Mouse (Mus musculus) MEL (cell line): Measurements from ENCODE around the gene Nt5dc2. TPM values are rescaled to one million over a fixed set of nuclear protein-coding genes. Genes with fewer than 3 reads are reported as not detected.

Experiments
- DNase-seq: peaks from one replicate; pipeline ENCODE4 v3.0.0; 2011; ENCODE audit warnings: low read depth, low spot score
- H3K27ac ChIP-seq: 2 replicates; pipeline ENCODE4 v1.5.1; 2012; ENCODE audit warnings: low read depth, mild to moderate bottlenecking, control low read depth, low read length, moderate library complexity; ENCODE audit not compliant: control insufficient read depth
- H3K27me3 ChIP-seq, 2 experiments: fragments of 150-350 bp in 1 of 2; sonication (generic) in 1 of 2; 2 replicates each; pipeline ENCODE4 v1.6.1; 2012; ENCODE audit warnings: low read length in 2 of 2, mild to moderate bottlenecking in 2 of 2, improper control_type of control experiment in 1 of 2, moderate library complexity in 1 of 2; ENCODE audit not compliant: insufficient read depth in 2 of 2, control insufficient read depth in 1 of 2
- H3K36me3 ChIP-seq, 2 experiments: 2 replicates each; pipeline ENCODE4 v1.6.1; 2012 to 2014; ENCODE audit warnings: low read length in 2 of 2, improper control_type of control experiment in 1 of 2, inconsistent platforms in 1 of 2, mild to moderate bottlenecking in 1 of 2; ENCODE audit not compliant: insufficient read depth in 2 of 2, control insufficient read depth in 1 of 2
- H3K4me1 ChIP-seq, 2 experiments: fragments of 150-350 bp in 1 of 2; sonication (generic) in 1 of 2; 2 replicates each; pipeline ENCODE4 v1.6.1; 2012; ENCODE audit warnings: low read length in 2 of 2, improper control_type of control experiment in 1 of 2, mild to moderate bottlenecking in 1 of 2; ENCODE audit not compliant: insufficient read depth in 2 of 2, control insufficient read depth in 1 of 2
- H3K4me3 ChIP-seq, 2 experiments: fragments of 150-350 bp in 1 of 2; sonication (generic) in 1 of 2; 2 replicates each; pipeline ENCODE4 v1.5.1; 2012; ENCODE audit warnings: low read depth in 2 of 2, low read length in 2 of 2, mild to moderate bottlenecking in 2 of 2, moderate library complexity in 2 of 2, control low read depth in 1 of 2, improper control_type of control experiment in 1 of 2; ENCODE audit not compliant: control insufficient read depth in 1 of 2, insufficient read depth in 1 of 2
- H3K79me2 ChIP-seq: 2 replicates; pipeline ENCODE4 v1.6.1; 2012; ENCODE audit warnings: mild to moderate bottlenecking, low read length, moderate library complexity; ENCODE audit not compliant: control insufficient read depth, poor library complexity, insufficient read depth
- H3K9ac ChIP-seq: 2 replicates; pipeline ENCODE4 v1.6.1; 2012; ENCODE audit warnings: low read depth, mild to moderate bottlenecking, control low read depth, low read length, moderate library complexity; ENCODE audit not compliant: control insufficient read depth, poor library complexity, severe bottlenecking
- H3K9me3 ChIP-seq: fragments of 150-350 bp; sonication (generic); replicated peaks from 2 replicates; pipeline ENCODE4 v1.6.1; 2012; ENCODE audit warnings: mild to moderate bottlenecking, low read length, improper control_type of control experiment, moderate library complexity; ENCODE audit not compliant: insufficient read depth
- BHLHE40 ChIP-seq: IDR thresholded peaks from 2 replicates; pipeline ENCODE4 v1.6.1; 2012; ENCODE audit warnings: low read depth, mild to moderate bottlenecking, inconsistent platforms, low read length, improper control_type of control experiment, borderline replicate concordance
- CHD1 ChIP-seq: IDR thresholded peaks from 2 replicates; pipeline ENCODE4 v1.6.1; 2012; ENCODE audit warnings: low read depth, mild to moderate bottlenecking, inconsistent platforms, low read length, improper control_type of control experiment
- CHD2 ChIP-seq: IDR thresholded peaks from 2 replicates; pipeline ENCODE4 v1.6.1; 2011; ENCODE audit warnings: low read length, improper control_type of control experiment
- CTCF ChIP-seq, 3 experiments: IDR thresholded peaks in 2 of 3; conservative IDR thresholded peaks in 1 of 3; 2 replicates each; pipeline ENCODE4 v1.5.1; 2011 to 2012; ENCODE audit warnings: low read length in 3 of 3, low read depth in 2 of 3, mild to moderate bottlenecking in 2 of 3, improper control_type of control experiment in 1 of 3, inconsistent platforms in 1 of 3, mixed read lengths in 1 of 3, moderate library complexity in 1 of 3; ENCODE audit not compliant: control insufficient read depth in 1 of 3, insufficient read depth in 1 of 3, poor library complexity in 1 of 3, severe bottlenecking in 1 of 3
- E2F4 ChIP-seq: IDR thresholded peaks from 2 replicates; pipeline ENCODE4 v1.6.1; 2011; ENCODE audit warnings: low read depth, low read length, improper control_type of control experiment, borderline replicate concordance
- EP300 ChIP-seq, 2 experiments: IDR thresholded peaks; 2 replicates each; pipeline ENCODE4 v1.6.1; 2011; ENCODE audit warnings: improper control_type of control experiment in 2 of 2, low read length in 2 of 2, low read depth in 1 of 2, mild to moderate bottlenecking in 1 of 2
- ETS1 ChIP-seq: IDR thresholded peaks from 2 replicates; pipeline ENCODE4 v1.6.1; 2012; ENCODE audit warnings: low read depth, mild to moderate bottlenecking, inconsistent platforms, low read length, improper control_type of control experiment, moderate library complexity
- GABPA ChIP-seq: IDR thresholded peaks from 2 replicates; pipeline ENCODE4 v1.6.1; 2012; ENCODE audit warnings: low read depth, mild to moderate bottlenecking, inconsistent platforms, low read length, improper control_type of control experiment, moderate library complexity
- MAFK ChIP-seq: IDR thresholded peaks from 2 replicates; pipeline ENCODE4 v1.6.1; 2011; ENCODE audit warnings: low read depth, mild to moderate bottlenecking, low read length, improper control_type of control experiment, borderline replicate concordance
- MAZ ChIP-seq: IDR thresholded peaks from 2 replicates; pipeline ENCODE4 v1.6.1; 2012; ENCODE audit warnings: low read depth, mild to moderate bottlenecking, inconsistent platforms, low read length, improper control_type of control experiment
- MEF2A ChIP-seq: IDR thresholded peaks from 2 replicates; pipeline ENCODE4 v1.6.1; 2014; ENCODE audit warnings: low read depth, mild to moderate bottlenecking, inconsistent platforms, low read length, improper control_type of control experiment; ENCODE audit not compliant: poor library complexity, insufficient replicate concordance, severe bottlenecking; ENCODE audit errors: extremely low read depth
- MXI1 ChIP-seq: IDR thresholded peaks from 2 replicates; pipeline ENCODE4 v1.6.1; 2011; ENCODE audit warnings: mild to moderate bottlenecking, low read depth, low read length, improper control_type of control experiment
- MYB ChIP-seq: IDR thresholded peaks from 2 replicates; pipeline ENCODE4 v1.6.1; 2011; ENCODE audit warnings: mild to moderate bottlenecking, low read depth, low read length, improper control_type of control experiment
- MYC ChIP-seq: IDR thresholded peaks from 2 replicates; pipeline ENCODE4 v1.6.1; 2011; ENCODE audit warnings: low read depth, mild to moderate bottlenecking, low read length, improper control_type of control experiment, moderate library complexity
- NELFE ChIP-seq: IDR thresholded peaks from 2 replicates; pipeline ENCODE4 v1.6.1; 2011; ENCODE audit warnings: low read depth, low read length, improper control_type of control experiment
- POLR2AphosphoS5 ChIP-seq: IDR thresholded peaks from 2 replicates; pipeline ENCODE4 v1.6.1; 2012; ENCODE audit warnings: low read depth, borderline replicate concordance, mild to moderate bottlenecking, inconsistent platforms, low read length, moderate library complexity, mixed read lengths
- RCOR1 ChIP-seq: IDR thresholded peaks from 2 replicates; pipeline ENCODE4 v1.6.1; 2012; ENCODE audit warnings: low read depth, mild to moderate bottlenecking, inconsistent platforms, low read length, improper control_type of control experiment
- SMC3 ChIP-seq: IDR thresholded peaks from 2 replicates; pipeline ENCODE4 v1.6.1; 2011; ENCODE audit warnings: low read depth, low read length, improper control_type of control experiment
- TBP ChIP-seq: IDR thresholded peaks from 2 replicates; pipeline ENCODE4 v1.8.0; 2011; ENCODE audit warnings: low read depth, low read length, improper control_type of control experiment
- USF1 ChIP-seq: IDR thresholded peaks from 2 replicates; pipeline ENCODE4 v1.6.1; 2014; ENCODE audit warnings: low read depth, mild to moderate bottlenecking, inconsistent platforms, low read length, improper control_type of control experiment, moderate library complexity
- USF2 ChIP-seq, 2 experiments: IDR thresholded peaks; 2 replicates each; pipeline ENCODE4 v1.6.1; 2011 to 2012; ENCODE audit warnings: improper control_type of control experiment in 2 of 2, low read length in 2 of 2, borderline replicate concordance in 1 of 2, inconsistent platforms in 1 of 2, low read depth in 1 of 2, mild to moderate bottlenecking in 1 of 2; ENCODE audit not compliant: insufficient read depth in 1 of 2
- ZC3H11A ChIP-seq: IDR thresholded peaks from 2 replicates; pipeline ENCODE4 v1.6.1; 2012; ENCODE audit warnings: low read depth, mild to moderate bottlenecking, inconsistent platforms, low read length, improper control_type of control experiment
- ZMIZ1 ChIP-seq: IDR thresholded peaks from 2 replicates; pipeline ENCODE4 v1.6.1; 2012; ENCODE audit warnings: low read depth, mild to moderate bottlenecking, inconsistent platforms, low read length, improper control_type of control experiment, moderate library complexity
- ZNF384 ChIP-seq: IDR thresholded peaks from 2 replicates; pipeline ENCODE4 v1.6.1; 2012; ENCODE audit warnings: low read depth, mild to moderate bottlenecking, inconsistent platforms, low read length, improper control_type of control experiment
- polyA plus RNA-seq, 2 experiments: library from polyadenylated mRNA; stranded (reverse) in 1 of 2; unstranded in 1 of 2; fragments of >175 nt in 1 of 2; fragments of >200 nt in 1 of 2; gene quantifications; 2 replicates each; pipeline versions ENCODE4 v1.2.1 to v1.2.4; 2012; ENCODE audit warnings: low replicate concordance in 2 of 2, low read depth in 1 of 2; ENCODE audit not compliant: insufficient read length in 2 of 2, insufficient read depth in 1 of 2, missing spikeins in 1 of 2
- total RNA-seq: library from RNA; depleted of rRNA; stranded (reverse); fragments of 300-350 nt; gene quantifications from 2 replicates; pipeline ENCODE4 v1.2.3, GENCODE M21; 2012

The Nt5dc2 gene
- total and polyA plus RNA-seq, 3 experiments, result 168 to 349 (median 291) TPM

GRCm38 (mm10) chr14:31184195-31184594 lies 53.3 kb downstream of the Nt5dc2 start:
- no peak overlapping the region for H3K27ac ChIP-seq

GRCm38 (mm10) chr14:31186656-31187055 lies 55.8 kb downstream of the Nt5dc2 start:
- no peaks in the 10 kb centered on the region for H3K4me1 ChIP-seq
- H3K79me2 ChIP-seq, result no peaks in the 10 kb centered on the region
- H3K4me3 ChIP-seq, result no peak overlapping the region
- peaks cover 0 to 30% of the 10 kb centered on the region in 2 experiments; a peak in 2 of 4 replicates for H3K36me3 ChIP-seq
- no peak overlapping the region for H3K9ac ChIP-seq
- TF ChIP-seq TBP, result no peak
- no peak for TF ChIP-seq MAZ
- no peak for TF ChIP-seq CHD1
- no peak for TF ChIP-seq GABPA
- no peak for TF ChIP-seq ZMIZ1
- TF ChIP-seq BHLHE40, result no peak
- TF ChIP-seq ZC3H11A, result no peak
- TF ChIP-seq USF2 (IDR thresholded peaks at IDR 0.05; ENCODE audit: borderline replicate concordance in 1 of 2, insufficient read depth in 1 of 2, low read depth in 1 of 2, low read length in 2 of 2), result no peak
- TF ChIP-seq SMC3, result no peak
- no peak for TF ChIP-seq EP300 (IDR thresholded peaks at IDR 0.05; ENCODE audit: low read depth in 1 of 2, low read length in 2 of 2)
- no peak for TF ChIP-seq CTCF (IDR thresholded peaks at IDR 0.05 in 2 of 3, conservative IDR thresholded peaks at IDR 0.05 in 1 of 3; ENCODE audit: control insufficient read depth in 1 of 3, insufficient read depth in 1 of 3, low read depth in 2 of 3, low read length in 3 of 3, poor library complexity in 1 of 3, severe bottlenecking in 1 of 3)
- no peak for TF ChIP-seq RCOR1
- TF ChIP-seq USF1, result no peak
- TF ChIP-seq MXI1, result no peak
- TF ChIP-seq POLR2AphosphoS5, result no peak
- TF ChIP-seq ZNF384, result no peak
- no peak for TF ChIP-seq ETS1
- no peak for DNase-seq
- no peaks in the 10 kb centered on the region for H3K9me3 ChIP-seq
- H3K27ac ChIP-seq, result no peak overlapping the region
- no peaks in the 10 kb centered on the region for H3K27me3 ChIP-seq

More at GRCm38 (mm10) chr14:31184195-31184594, 53.3 kb downstream of the Nt5dc2 start:
- H3K9me3 ChIP-seq, result no peaks in the 10 kb centered on the region
- no peaks in the 10 kb centered on the region for H3K79me2 ChIP-seq
- H3K27me3 ChIP-seq, result no peaks in the 10 kb centered on the region
- TF ChIP-seq BHLHE40 (no peak), CHD2 (no peak), MAZ (no peak), ZNF384 (no peak), E2F4 (no peak), GABPA (no peak), MEF2A (no peak), USF1 (no peak), RCOR1 (no peak), MYB (no peak), MAFK (no peak), NELFE (no peak), MYC (no peak), POLR2AphosphoS5 (no peak), SMC3 (no peak)
- TF ChIP-seq, all 39 proteins: peak for 0
- Histone ChIP-seq H3K4me1 (no peaks in the 10 kb centered on the region), H3K4me3 (no peak overlapping the region), H3K9ac (no peak overlapping the region), H3K36me3 (peaks cover 0 to 28% of the 10 kb centered on the region in 2 experiments; a peak in 2 of 4 replicates)
- no peak for DNase-seq
